Mouse (Mus musculus) embryonic facial prominence, embryonic 10.5 days (tissue): ENCODE results near the gene Slc15a2. TPM values are rescaled to one million over a fixed set of nuclear protein-coding genes. Genes with fewer than 3 reads are reported as not detected.

Experiments used
- DNase-seq: peaks from one replicate; pipeline ENCODE4 v3.0.0-alpha.2; 2017; ENCODE audit warnings: low spot score
- H3K27ac ChIP-seq: fragments of 300-500 bp; sonication (generic); replicated peaks from 2 replicates; pipeline ENCODE4 v1.5.1; 2016; ENCODE audit warnings: mild to moderate bottlenecking
- H3K27me3 ChIP-seq: fragments of 300-500 bp; sonication (generic); replicated peaks from 2 replicates; pipeline ENCODE4 v1.6.1; 2016; ENCODE audit warnings: low read depth, mild to moderate bottlenecking; ENCODE audit not compliant: poor library complexity, severe bottlenecking
- H3K36me3 ChIP-seq: fragments of 300-500 bp; sonication (generic); replicated peaks from 2 replicates; pipeline ENCODE4 v1.6.1; 2016; ENCODE audit warnings: mild to moderate bottlenecking, moderate library complexity
- H3K4me1 ChIP-seq: fragments of 300-500 bp; sonication (generic); 2 replicates; pipeline ENCODE4 v1.6.1; 2016
- H3K4me3 ChIP-seq: fragments of 300-500 bp; sonication (generic); 2 replicates; pipeline ENCODE4 v1.5.1; 2016; ENCODE audit warnings: mild to moderate bottlenecking, moderate library complexity
- H3K9me3 ChIP-seq: fragments of 300-500 bp; sonication (generic); 2 replicates; pipeline ENCODE4 v1.6.1; 2016; ENCODE audit warnings: mild to moderate bottlenecking
- WGBS: fragments of 180-500 bp; shearing (Covaris S2); methylation state at CpG from one replicate; pipeline ENCODE4 v1.1.7; 2016; 5-methylcytosine and 5-hydroxymethylcytosine counted together
- polyA plus RNA-seq: library from polyadenylated mRNA; unstranded; fragments of >200 nt; fragmentation: Nextera tagmentation; extraction: Ambion mirVana; gene quantifications from 2 replicates; pipeline ENCODE4 v1.2.1, GENCODE M21; 2016

Slc15a2 gene
- polyA plus RNA-seq, 1 experiment from 2014 or later: 2.0 TPM

DNA sequence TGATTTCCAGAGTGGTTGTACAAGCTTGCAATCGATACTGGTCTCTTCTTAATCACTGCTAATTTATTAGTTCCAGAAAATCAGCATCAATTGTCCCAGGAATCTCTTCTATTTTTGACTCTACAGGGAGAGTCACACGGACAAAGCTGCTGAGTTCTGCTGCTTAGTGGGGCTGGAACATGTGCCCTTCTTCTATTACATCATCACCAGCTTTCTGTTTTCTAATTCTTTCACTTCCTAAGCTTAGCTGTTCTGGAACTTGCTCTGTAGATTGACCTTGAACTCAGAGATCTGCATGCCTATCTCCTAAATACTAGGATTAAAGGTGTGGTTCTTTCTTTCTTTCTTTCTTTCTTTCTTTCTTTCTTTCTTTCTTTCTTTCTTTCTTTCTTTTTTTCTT is 13.6 kb upstream of the Slc15a2 start:
- no peak overlapping the region for H3K27ac ChIP-seq
- H3K9me3 ChIP-seq: 0 out of 2 replicates have a peak, but pooled peaks cover 2% of the 10 kb centered on the region
- H3K4me3 ChIP-seq: no peak overlapping the region
- H3K36me3 ChIP-seq: no peaks in the 10 kb centered on the region
- H3K27me3 ChIP-seq: no peaks in the 10 kb centered on the region
- H3K4me1 ChIP-seq: no peaks in the 10 kb centered on the region
- WGBS: 81% methylated on average over 2 of the region's 2 CpGs
- no peak for DNase-seq

DNA sequence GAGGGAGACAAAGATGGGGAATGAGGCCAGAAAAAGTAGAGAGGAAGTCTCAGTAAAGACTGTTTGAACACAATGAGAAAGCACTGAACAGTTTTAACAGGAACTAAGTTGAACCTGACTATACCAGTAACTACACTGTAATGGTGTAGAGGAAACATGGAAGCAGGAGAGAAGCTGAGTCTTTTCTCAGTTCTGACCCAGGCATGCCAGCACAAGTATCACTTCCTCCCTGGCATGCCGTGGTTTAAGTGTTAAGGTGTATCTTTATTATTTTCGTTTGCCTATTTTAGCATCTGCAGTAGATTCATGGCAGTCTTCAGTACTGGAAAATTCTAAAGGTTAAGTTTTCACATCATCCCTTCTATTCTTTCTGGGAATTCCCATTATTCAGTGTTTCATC is 10.2 kb upstream of the Slc15a2 start:
- Histone ChIP-seq H3K9me3 (no peaks in the 10 kb centered on the region), H3K4me1 (no peaks in the 10 kb centered on the region), H3K4me3 (no peak overlapping the region), H3K27ac (no peak overlapping the region), H3K36me3 (no peaks in the 10 kb centered on the region), H3K27me3 (no peaks in the 10 kb centered on the region)
- no peak for DNase-seq
- 85% methylated on average over 2 of the region's 2 CpGs for WGBS

- Histone ChIP-seq H3K9me3 (no peaks in the 10 kb centered on the region), H3K4me3 (no peak overlapping the region), H3K27ac (no peak overlapping the region), H3K4me1 (no peaks in the 10 kb centered on the region), H3K27me3 (no peaks in the 10 kb centered on the region), H3K36me3 (no peaks in the 10 kb centered on the region)
- DNase-seq: no peak
- WGBS: 80% methylated on average over 4 of the region's 4 CpGs
Observed at GRCm38 (mm10) chr16:36790166-36790565, 5.4 kb upstream of the Slc15a2 start.

DNA sequence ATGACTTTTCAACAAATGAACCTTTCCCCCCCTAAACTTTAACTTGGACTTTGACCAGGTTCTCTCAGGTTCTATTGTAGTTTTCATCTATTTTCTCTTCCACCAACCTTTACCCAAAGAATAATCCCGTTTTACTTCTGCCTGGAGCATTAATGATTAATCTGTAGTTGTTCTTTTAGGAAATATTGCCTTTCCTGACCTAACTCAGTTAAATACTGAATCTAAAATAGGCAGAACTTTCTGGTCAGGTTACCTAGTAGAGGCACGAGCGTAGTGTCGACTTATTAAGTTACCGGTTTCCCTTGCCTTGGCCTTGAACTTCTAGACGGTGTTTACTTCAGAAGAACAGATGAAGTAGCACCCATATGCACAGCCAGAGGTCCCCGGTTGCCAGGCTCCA is 1.7 kb upstream of the Slc15a2 start:
- no peak overlapping the region for H3K4me3 ChIP-seq
- 94% methylated on average over 7 of the region's 7 CpGs for WGBS
- DNase-seq: no peak

DNA sequence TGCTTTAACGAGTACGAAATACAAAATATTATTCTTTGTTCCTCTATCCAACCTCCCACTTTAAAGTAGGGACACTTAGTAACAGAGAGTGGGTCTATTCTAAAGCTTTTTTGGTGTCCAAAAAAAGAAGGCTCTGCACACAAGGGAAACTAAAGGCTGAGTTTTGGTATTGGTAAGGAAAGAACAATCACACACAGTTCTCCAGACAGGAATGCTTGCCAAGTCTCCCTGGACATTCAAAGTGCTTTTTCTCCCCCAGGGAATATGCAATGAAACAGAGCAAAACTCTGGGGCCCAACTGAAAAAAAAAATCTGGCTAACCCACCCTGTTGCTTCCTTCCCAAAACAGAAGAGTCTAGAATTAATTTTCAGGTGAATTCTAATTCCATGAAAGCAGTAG is 616 bp downstream of the Slc15a2 start:
- no peak overlapping the region for H3K27ac ChIP-seq
- H3K4me3 ChIP-seq: no peak overlapping the region
- H3K27me3 ChIP-seq: no peaks in the 10 kb centered on the region
- H3K9me3 ChIP-seq: no peaks in the 10 kb centered on the region
- DNase-seq: no peak
- WGBS: 95% methylated on average over 2 of the region's 2 CpGs
- H3K36me3 ChIP-seq: no peaks in the 10 kb centered on the region
- H3K4me1 ChIP-seq: 0 out of 2 replicates have a peak, but pooled peaks cover 4% of the 10 kb centered on the region

More for the DNA sequence above, 1.7 kb upstream of the Slc15a2 start:
- Histone ChIP-seq H3K27me3 (no peaks in the 10 kb centered on the region), H3K27ac (no peak overlapping the region), H3K4me1 (0 out of 2 replicates have a peak, but pooled peaks cover 4% of the 10 kb centered on the region), H3K36me3 (no peaks in the 10 kb centered on the region), H3K9me3 (no peaks in the 10 kb centered on the region)

- no peak overlapping the region for H3K27ac ChIP-seq
- H3K9me3 ChIP-seq: no peaks in the 10 kb centered on the region
- H3K4me1 ChIP-seq: no peaks in the 10 kb centered on the region
- H3K27me3 ChIP-seq: no peaks in the 10 kb centered on the region
- H3K4me3 ChIP-seq: no peak overlapping the region
- no peaks in the 10 kb centered on the region for H3K36me3 ChIP-seq
- no peak for DNase-seq
- WGBS: 90% methylated on average over 6 of the region's 6 CpGs
Observed at GRCm38 (mm10) chr16:36775658-36776057, 9.1 kb downstream of the Slc15a2 start.

DNA sequence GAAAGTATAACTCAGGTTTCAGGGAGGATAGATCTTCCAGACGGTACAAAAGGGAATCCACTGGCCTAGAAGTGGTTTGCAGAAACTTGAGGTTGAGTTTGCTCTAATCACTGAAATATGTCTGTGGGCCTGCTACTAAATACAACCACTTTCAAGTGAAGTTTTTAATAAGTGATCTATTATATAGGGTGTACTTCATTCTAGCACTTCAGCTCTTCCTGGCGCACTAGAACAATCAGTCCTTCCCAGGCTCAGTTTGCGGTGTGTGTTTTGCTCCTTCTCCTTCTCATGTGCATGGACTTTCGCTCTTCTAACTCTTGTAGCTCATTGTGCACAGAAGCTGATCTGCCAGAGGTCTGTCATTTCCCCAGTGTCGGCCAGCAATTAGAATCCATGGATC is 11.8 kb downstream of the Slc15a2 start:
- H3K36me3 ChIP-seq: no peaks in the 10 kb centered on the region
- H3K4me1 ChIP-seq: no peaks in the 10 kb centered on the region
- no peaks in the 10 kb centered on the region for H3K9me3 ChIP-seq
- WGBS: 92% methylated on average over 5 of the region's 5 CpGs
- no peak overlapping the region for H3K27ac ChIP-seq
- H3K27me3 ChIP-seq: no peaks in the 10 kb centered on the region
- no peak overlapping the region for H3K4me3 ChIP-seq
- no peak for DNase-seq

- H3K4me1 ChIP-seq: no peaks in the 10 kb centered on the region
- no peaks in the 10 kb centered on the region for H3K36me3 ChIP-seq
- no peak overlapping the region for H3K27ac ChIP-seq
- H3K4me3 ChIP-seq: no peak overlapping the region
- no peaks in the 10 kb centered on the region for H3K27me3 ChIP-seq
- no peak for DNase-seq
- WGBS: 92% methylated on average over 3 of the region's 3 CpGs
- no peaks in the 10 kb centered on the region for H3K9me3 ChIP-seq
Observed at GRCm38 (mm10) chr16:36771703-36772102, 13.1 kb downstream of the Slc15a2 start.

- Histone ChIP-seq H3K27me3 (no peaks in the 10 kb centered on the region), H3K27ac (no peak overlapping the region), H3K4me1 (no peaks in the 10 kb centered on the region), H3K36me3 (no peaks in the 10 kb centered on the region), H3K9me3 (no peaks in the 10 kb centered on the region), H3K4me3 (no peak overlapping the region)
- 65% methylated on average over 2 of the region's 2 CpGs for WGBS
- DNase-seq: no peak
Observed at GRCm38 (mm10) chr16:36771244-36771643, 13.5 kb downstream of the Slc15a2 start.

GRCm38 (mm10) chr16:36770830-36771229 is 13.9 kb downstream of the Slc15a2 start:
- Histone ChIP-seq H3K36me3 (no peaks in the 10 kb centered on the region), H3K27ac (no peak overlapping the region), H3K9me3 (no peaks in the 10 kb centered on the region), H3K4me3 (no peak overlapping the region), H3K27me3 (no peaks in the 10 kb centered on the region), H3K4me1 (no peaks in the 10 kb centered on the region)
- 59% methylated on average over 4 of the region's 4 CpGs for WGBS
- no peak for DNase-seq

DNA sequence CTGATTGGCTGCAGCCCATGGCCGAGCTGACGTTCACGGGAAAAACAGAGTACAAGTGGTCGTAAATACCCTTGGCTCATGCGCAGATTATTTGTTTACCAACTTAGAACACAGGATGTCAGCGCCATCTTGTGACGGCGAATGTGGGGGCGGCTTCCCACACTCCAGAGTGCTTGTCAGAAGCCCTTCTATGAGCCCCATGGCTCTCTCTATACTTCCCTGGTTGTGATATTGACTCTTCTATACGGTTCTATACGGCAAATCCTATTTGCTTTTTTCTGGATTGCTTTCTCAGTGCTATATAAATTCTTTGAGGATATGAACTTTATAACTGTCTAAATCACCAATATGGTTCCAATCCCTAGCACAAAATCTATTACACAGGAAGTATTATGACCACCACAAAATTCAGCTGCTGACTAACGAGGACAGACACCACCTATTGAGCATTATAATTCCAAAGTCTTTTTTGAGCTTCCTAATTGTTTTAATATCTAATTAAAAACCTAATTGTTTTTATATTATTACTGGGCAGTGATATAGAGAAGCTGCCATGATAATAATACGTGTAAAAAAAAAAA is 14.5 kb downstream of the Slc15a2 start:
- Histone ChIP-seq H3K36me3 (no peaks in the 10 kb centered on the region), H3K27ac (no peak overlapping the region), H3K27me3 (no peaks in the 10 kb centered on the region), H3K9me3 (no peaks in the 10 kb centered on the region), H3K4me3 (no peak overlapping the region), H3K4me1 (no peaks in the 10 kb centered on the region)
- DNase-seq: no peak
- WGBS: 77% methylated on average over 10 of the region's 13 CpGs

- DNase-seq: no peak
- Histone ChIP-seq H3K4me1 (no peaks in the 10 kb centered on the region), H3K9me3 (no peaks in the 10 kb centered on the region), H3K4me3 (no peak overlapping the region), H3K27me3 (no peaks in the 10 kb centered on the region), H3K36me3 (no peaks in the 10 kb centered on the region), H3K27ac (no peak overlapping the region)
- WGBS: 93% methylated on average over 3 of the region's 3 CpGs
Observed at GRCm38 (mm10) chr16:36751979-36752378, 32.8 kb downstream of the Slc15a2 start.

DNA sequence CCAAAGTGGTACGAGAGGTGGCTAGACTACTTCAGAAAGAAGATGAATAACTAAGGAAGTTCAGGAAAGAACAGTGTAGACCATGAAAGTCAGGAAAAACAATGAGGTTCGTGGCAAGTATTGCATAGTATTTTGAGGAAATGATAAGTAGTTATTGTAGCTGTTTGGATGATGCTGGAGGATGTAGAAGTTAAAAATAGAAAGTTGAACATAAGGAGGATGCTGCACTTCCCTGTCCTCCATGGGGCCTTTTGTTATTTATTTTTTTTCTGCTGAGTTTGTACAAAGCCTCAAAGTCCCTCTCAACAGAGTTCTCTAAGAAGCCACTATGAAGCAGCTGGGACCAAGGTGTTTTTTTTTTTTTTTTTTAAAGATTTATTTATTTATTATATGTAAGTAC is 37.0 kb downstream of the Slc15a2 start:
- Histone ChIP-seq H3K9me3 (no peaks in the 10 kb centered on the region), H3K27me3 (no peaks in the 10 kb centered on the region)
- 79% methylated on average over 2 of the region's 2 CpGs for WGBS

More for the DNA sequence above, 37.0 kb downstream of the Slc15a2 start:
- no peak overlapping the region for H3K27ac ChIP-seq
- H3K36me3 ChIP-seq: no peaks in the 10 kb centered on the region
- no peaks in the 10 kb centered on the region for H3K4me1 ChIP-seq
- no peak overlapping the region for H3K4me3 ChIP-seq
- DNase-seq: no peak
